In the genomic region with DNA sequence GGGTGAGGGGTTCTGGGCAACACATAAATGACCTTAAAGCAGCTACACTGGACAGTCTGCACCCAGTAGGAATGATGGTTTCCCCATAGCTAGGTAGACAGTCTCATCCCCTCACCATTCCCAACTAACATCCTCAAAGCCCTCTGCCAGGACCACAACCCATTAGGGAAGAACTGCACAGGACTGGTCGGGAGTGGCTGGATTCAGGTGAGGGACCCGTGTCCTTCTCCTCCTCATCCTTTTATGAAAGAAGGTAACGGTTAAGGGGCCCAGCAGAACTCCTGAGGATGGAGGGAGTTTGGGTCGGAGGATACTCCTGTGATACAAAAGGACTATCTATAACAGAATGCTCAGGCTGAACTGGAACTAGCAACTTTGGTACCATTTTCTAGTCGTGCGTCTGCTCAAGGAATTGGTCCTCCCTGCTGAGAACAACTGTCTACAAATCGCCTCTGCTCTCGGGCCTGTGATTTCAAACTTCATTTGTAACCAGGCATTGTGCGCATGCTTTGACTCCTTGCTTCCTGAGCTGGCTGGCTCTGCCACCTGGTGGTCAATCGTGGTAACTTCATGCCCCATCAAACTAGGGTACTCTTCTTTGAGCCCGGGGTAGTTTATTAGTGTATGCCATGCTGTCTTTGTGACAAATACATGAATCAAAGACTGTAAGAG, we compare ENCODE assay signal across 8 mouse cellular contexts.
DNase-seq lines count a peak whose midpoint lies in the region; ATAC-seq and TF ChIP-seq lines count a peak whose summit lies in the region.

No protein-coding gene starts in this region.

- TF ChIP-seq CTCF in kidney, adult 2 months (conservative IDR thresholded peaks at IDR 0.05; ENCODE audit: insufficient read depth, insufficient read length, low read depth, low read length) = peak; percentile 96

- H3K27ac ChIP-seq in kidney, adult 2 months (ENCODE audit: insufficient read depth, low read depth, low read length) = no peak overlapping the region
- no peak overlapping the region for H3K27ac ChIP-seq in limb, embryonic 11.5 days (replicated peaks; ENCODE audit: low read depth, low read length)

- no peaks in the 10 kb centered on the region for H3K9me3 ChIP-seq in limb, embryonic 11.5 days (ENCODE audit: control insufficient read depth, low read length)

- no peak overlapping the region for H3K4me3 ChIP-seq in kidney, adult 2 months (ENCODE audit: insufficient read depth, low read depth, low read length)
- H3K4me3 ChIP-seq in limb, embryonic 11.5 days (ENCODE audit: low read depth, low read length) = no peak overlapping the region
- H3K4me3 ChIP-seq in myocyte = no peak overlapping the region

- no peaks in the 10 kb centered on the region for H3K4me1 ChIP-seq in kidney, adult 2 months (ENCODE audit: control insufficient read depth, insufficient read depth, low read length)
- no peaks in the 10 kb centered on the region for H3K4me1 ChIP-seq in limb, embryonic 11.5 days (ENCODE audit: control insufficient read depth, insufficient read depth, low read length)

- peak; percentile 71 for ATAC-seq in granulocyte monocyte progenitor cell, adult 5-6 weeks (replicated peaks; ENCODE audit: poor library complexity, severe bottlenecking)
- ATAC-seq in limb, embryonic 11.5 days (ENCODE audit: insufficient number of reproducible peaks, low FRiP score, low TSS enrichment, low read depth) = peak; percentile 59; the same call in 1 of the 2 replicates

- no peak overlapping the region for H3K9ac ChIP-seq in limb, embryonic 11.5 days (ENCODE audit: low read length)

- H3K27me3 ChIP-seq in kidney, adult 2 months (replicated peaks; ENCODE audit: control insufficient read depth, insufficient read depth, low read length) = no peaks in the 10 kb centered on the region
- H3K27me3 ChIP-seq in limb, embryonic 11.5 days (ENCODE audit: control insufficient read depth, insufficient read depth, low read length) = no peaks in the 10 kb centered on the region
- H3K27me3 ChIP-seq in myocyte (ENCODE audit: control insufficient read depth, insufficient read depth, insufficient read length) = no peaks in the 10 kb centered on the region

- no peaks in the 10 kb centered on the region for H3K79me2 ChIP-seq in myocyte (ENCODE audit: control insufficient read depth, insufficient read depth)

- H3K4me2 ChIP-seq in limb, embryonic 11.5 days (ENCODE audit: low read depth, severe bottlenecking) = no peak overlapping the region
- H3K4me2 ChIP-seq in myocyte (ENCODE audit: low read depth) = peak overlapping the region; percentile 28

- H3K36me3 ChIP-seq in kidney, adult 2 months (ENCODE audit: control insufficient read depth, insufficient read depth, low read length) = no peaks in the 10 kb centered on the region
- H3K36me3 ChIP-seq in limb, embryonic 11.5 days (ENCODE audit: control insufficient read depth, insufficient read depth, low read length) = no peaks in the 10 kb centered on the region
- H3K36me3 ChIP-seq in myocyte (ENCODE audit: control insufficient read depth, insufficient read depth) = no peaks in the 10 kb centered on the region

- no peak for TF ChIP-seq POLR2A in kidney, adult 2 months (IDR thresholded peaks at IDR 0.05; ENCODE audit: low read depth, low read length)
- no peak for TF ChIP-seq POLR2A in myocyte (IDR thresholded peaks at IDR 0.05; ENCODE audit: insufficient read length, low read depth)

- 25% methylated on average over 11 of the region's 11 CpGs for WGBS in kidney, adult 2 months
- 30% methylated on average over 11 of the region's 11 CpGs for WGBS in limb, embryonic 11.5 days

- H3ac ChIP-seq in myocyte (ENCODE audit: control insufficient read depth, insufficient read length) = no peak overlapping the region

- DNase-seq in 3134 (ENCODE audit: extremely low read depth, insufficient read length, low spot score) = peak; percentile 12
- DNase-seq in adrenal gland, adult 8-10 months = peak; percentile 55
- peak; percentile 76 for DNase-seq in embryo, embryonic 9.5 days (ENCODE audit: extremely low spot score)
- peak; percentile 79 for DNase-seq in kidney, adult 2 months
- DNase-seq in limb, embryonic 11.5 days (ENCODE audit: low spot score) = peak; percentile 87
- DNase-seq in spleen, postnatal 36 days (ENCODE audit: low spot score in 2 of 2) = peak; percentile 69 to 74

TF ChIP-seq in myocyte, 11 proteins besides CTCF, POLR2A, EP300 and RAD21:
- no peak for TF ChIP-seq TCF12 (IDR thresholded peaks at IDR 0.05; ENCODE audit: insufficient read depth, poor library complexity, severe bottlenecking)
- TF ChIP-seq CEBPB (IDR thresholded peaks at IDR 0.05; ENCODE audit: insufficient read depth, poor library complexity, severe bottlenecking) = no peak
- no peak for TF ChIP-seq MYOD1 (IDR thresholded peaks at IDR 0.05; ENCODE audit: control insufficient read depth in 1 of 3, insufficient read length in 2 of 3, low read depth in 2 of 3)
- TF ChIP-seq SRF (IDR thresholded peaks at IDR 0.05; ENCODE audit: control insufficient read depth, insufficient read length, low read depth) = no peak
- TF ChIP-seq E2F4 (IDR thresholded peaks at IDR 0.05; ENCODE audit: insufficient read depth) = no peak
- no peak for TF ChIP-seq MAX (IDR thresholded peaks at IDR 0.05; ENCODE audit: low read depth)
- TF ChIP-seq POLR2AphosphoS2 (IDR thresholded peaks at IDR 0.05; ENCODE audit: insufficient read length, low read depth) = no peak
- TF ChIP-seq USF1 (IDR thresholded peaks at IDR 0.05; ENCODE audit: low read depth) = no peak
- TF ChIP-seq MYOG (IDR thresholded peaks at IDR 0.05; ENCODE audit: control insufficient read depth in 1 of 3, insufficient read depth in 1 of 3, insufficient read length in 2 of 3, low read depth in 2 of 3) = no peak

Comparison
In these comparisons a context has a peak if more than half of its experiments do, and no peak if none do; other contexts are left out.
1. DNase-seq: peak in every context shown above with its lines; median percentile 87 in limb, embryonic 11.5 days; 79 in kidney, adult 2 months; 76 in embryo, embryonic 9.5 days; 72 in spleen, postnatal 36 days; 55 in adrenal gland, adult 8-10 months; 12 in 3134.